Mouse (Mus musculus) mesoderm, embryonic 11.5 days (tissue): ENCODE measurements at regions not wholly inside any gene's neighbourhood (a gene's known extent, or its start where the extent isn't known, plus 50 kb on each side); places are given as distances from the start of the nearest gene placed in this dataset.

Source experiments
- DNase-seq: peaks from one replicate; pipeline ENCODE4 v3.0.0-alpha.2; 2012; ENCODE audit warnings: low read depth, low spot score

DNA sequence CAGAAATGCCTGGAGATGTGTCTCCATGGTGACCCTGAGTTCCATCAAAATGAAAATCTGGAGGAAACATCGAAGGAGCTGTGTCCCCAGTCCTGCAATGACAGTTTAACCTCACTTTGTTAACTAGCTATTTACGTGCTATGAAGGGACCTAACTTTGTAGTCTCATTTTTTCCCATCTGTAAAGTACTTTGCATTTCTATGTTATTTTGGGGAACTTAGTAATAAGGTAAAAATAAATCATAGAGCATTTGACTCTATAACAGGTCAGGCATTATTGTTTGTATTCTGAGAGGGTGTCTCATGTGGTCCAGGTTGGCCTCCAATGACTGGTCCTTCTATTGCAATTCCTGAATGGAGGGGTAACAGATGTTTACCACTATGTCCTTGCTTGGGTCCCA is 513.6 kb upstream of the Adgrl2 start:
- no peak for DNase-seq

DNA sequence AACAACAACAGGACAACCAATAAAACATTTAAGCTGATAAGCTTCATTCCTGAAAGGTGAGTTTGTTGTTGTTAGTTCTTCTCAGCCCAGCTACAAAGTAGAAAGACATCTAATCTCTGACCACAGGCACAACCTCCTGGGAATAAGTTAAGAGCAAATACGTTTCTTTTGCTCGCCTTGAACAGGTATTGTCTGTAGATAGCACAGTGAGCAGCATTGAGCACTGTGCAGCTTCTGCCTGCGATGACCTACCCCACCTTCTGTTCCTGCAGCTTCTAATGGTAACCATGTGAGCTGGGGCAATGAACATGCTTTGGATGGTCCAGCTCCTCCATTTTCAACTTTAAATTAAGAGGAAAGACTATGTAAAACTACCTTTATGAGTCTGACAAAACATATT is 509.8 kb upstream of the Adgrl2 start:
- DNase-seq: no peak

DNA sequence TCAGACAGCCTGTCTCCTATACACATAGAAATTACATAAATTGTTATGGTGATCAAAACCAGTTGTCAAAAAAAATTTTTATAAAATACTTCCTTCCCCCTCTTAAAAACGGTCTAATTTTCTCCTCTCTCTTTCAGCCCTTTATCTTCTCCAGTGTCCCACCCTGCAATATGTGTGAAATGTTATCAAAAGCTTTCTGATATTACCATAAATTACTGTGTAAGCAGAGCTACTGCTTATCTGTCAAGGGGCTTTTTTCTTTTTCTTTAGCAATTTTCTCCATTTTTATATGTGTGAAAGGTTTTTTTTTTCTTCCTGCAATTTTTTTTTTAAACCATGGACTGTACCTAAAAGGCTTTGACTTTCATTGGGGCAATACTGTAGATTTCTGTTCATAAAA is 508.4 kb upstream of the Adgrl2 start:
- no peak for DNase-seq

DNA sequence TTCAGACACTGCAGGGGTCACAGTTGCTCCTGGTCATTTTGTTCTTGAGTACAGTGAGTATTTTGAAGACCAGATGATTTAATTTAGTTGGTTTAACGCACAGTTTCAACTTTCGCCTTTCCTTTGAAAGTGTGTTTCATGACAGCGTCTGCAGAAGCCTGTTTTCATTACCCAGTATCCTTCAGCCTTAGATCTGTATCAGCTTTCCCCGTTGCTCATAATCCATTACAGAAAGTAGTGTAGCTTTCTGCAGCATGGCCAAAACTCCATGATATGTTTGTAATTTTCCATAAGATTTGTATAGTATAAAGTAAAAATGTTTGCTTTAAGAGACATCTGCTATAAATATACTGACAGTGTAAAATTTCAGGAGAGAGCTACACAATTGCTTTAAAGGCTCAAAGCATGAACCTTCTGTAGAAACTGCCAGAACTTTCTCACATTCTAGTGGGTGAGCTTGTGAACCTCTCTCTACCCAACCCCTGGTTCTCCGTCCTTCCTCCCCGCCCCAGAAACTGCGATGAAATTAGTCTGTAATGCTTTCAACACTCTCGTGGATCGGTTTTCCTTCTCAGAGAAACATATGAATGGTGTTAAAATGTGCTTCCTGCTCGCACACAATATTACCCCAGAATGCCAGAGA is 506.6 kb upstream of the Adgrl2 start:
- DNase-seq: no peak

DNA sequence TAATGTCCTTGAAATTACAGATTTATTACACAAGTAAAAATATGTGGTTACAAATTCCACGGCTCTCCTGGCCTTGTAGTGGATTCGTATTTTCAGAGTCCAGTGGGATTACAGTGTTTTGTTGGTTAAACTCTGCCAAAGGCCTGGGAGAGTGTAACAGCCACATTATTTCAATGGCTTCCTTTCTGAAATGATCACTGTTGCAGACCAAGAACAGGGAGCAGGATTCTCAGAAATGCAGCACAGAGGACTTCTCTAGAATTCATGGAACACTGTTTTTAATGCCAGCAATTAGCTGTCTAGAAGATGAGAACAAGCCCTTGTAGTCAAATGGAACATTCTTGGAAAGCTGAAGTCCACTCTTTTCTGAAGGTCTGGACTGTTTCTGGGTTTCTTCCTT is 505.8 kb upstream of the Adgrl2 start:
- no peak for DNase-seq

DNA sequence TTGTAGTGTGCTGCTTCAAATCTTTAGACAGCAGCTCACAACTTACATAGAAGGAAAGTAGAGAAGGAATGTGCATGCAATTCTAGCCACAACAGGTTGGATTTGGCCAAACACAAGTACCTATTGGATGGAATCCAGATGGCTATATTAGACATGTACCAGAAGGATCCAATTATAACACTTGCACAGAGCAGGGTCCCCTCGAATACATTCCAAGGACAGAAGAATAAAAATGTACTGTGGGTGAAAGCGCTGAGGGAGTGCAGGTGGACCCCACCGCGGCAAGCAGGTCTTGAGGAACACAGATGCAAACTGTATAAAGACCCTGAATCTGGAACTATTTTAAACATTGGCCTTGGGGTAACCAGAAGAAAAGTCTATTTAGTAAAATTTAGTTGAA is 497.8 kb upstream of the Adgrl2 start:
- peak; percentile 9 for DNase-seq

DNA sequence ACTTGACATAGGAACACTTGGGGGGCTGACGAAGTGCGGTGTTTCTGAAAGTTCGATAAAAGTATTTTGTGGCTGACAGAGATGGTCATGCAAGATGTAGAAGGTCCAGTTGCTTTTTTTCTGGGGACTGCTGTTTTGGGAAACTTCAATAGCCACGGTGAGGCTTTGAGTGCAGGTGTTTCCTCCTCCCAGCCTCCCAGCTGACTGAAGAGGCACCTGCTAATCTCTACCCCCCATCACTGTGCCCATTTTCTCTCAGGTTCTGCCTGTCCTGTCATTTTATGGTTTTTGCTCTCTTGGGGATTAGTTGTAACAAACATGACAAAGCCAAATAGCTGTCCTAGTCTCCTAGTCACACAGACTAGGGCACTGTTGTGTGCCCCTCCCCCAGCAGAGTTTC is 495.1 kb upstream of the Adgrl2 start:
- DNase-seq: no peak

DNA sequence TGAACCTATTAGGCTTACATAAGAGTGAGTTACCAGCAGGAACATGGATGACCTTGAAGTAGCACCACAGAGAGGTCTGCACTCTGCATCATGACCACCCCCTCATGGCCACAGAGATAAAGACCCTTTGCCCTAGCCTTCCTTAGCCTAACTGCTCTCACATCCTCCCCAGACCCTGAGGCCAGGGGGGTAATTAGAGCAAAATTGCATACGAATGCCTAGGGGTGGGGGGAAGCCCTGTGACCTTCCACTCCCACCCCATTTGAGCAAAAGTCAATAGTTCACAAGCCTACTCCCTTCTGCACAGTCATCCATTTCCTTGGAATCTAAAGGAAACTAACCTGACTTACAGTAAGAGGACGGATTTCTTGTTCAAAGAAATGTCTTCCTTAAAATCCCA is 494.0 kb upstream of the Adgrl2 start:
- no peak for DNase-seq

DNA sequence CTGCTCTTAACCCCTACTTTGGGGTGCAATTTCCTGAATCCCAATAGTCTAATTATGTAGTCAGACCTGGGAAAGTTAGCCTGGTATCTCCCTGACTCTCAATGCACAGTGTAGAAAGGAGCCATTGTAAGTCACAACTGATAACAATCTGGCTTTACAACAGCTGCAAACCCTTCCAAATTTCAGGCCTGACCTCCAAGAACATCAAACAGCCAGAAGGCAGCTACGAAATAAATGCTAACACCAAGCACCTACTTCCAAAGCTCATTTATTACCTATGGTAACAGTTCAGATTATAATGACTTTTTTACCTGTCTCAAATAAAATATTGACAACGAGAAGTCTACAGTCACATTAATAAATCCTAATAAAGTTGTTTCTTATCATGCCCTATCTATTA is 485.8 kb upstream of the Adgrl2 start:
- no peak for DNase-seq

DNA sequence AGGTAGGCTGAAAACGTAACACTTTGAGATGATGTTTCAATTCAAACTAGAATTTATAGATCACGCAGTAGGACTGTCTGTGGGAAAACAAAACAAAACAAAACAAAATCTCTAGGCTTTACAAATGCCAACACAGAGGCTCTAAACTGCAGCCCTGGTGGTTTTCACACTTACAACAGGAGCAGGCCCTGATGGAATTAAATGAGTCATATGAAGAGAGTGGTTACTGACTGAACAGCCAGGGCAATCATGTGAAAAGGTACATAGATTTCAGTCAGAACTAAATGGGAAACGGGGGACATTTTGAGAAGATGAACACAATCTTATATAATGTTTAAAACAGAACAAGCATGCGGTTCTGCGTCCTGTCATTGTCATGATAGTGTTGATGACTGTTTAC is 476.6 kb upstream of the Adgrl2 start:
- DNase-seq: no peak

DNA sequence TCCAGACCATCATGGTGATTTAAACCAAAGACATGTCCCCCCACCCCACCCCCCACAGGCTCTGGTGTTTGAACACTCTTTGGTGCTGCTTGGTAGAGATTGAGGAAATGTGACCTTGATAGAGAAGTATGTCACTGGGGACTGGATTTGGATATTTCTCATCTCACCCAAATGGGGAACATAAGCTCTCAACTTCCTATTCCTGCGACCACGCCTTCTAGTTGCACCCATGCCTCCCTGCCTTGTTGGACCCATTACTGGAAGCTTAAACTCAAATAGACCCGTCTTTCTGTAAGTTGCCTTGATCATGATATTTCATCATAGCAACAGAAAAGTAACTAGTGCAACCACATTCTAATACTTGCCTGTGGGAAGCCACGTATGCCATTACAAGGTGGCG is 474.2 kb upstream of the Adgrl2 start:
- DNase-seq: no peak

DNA sequence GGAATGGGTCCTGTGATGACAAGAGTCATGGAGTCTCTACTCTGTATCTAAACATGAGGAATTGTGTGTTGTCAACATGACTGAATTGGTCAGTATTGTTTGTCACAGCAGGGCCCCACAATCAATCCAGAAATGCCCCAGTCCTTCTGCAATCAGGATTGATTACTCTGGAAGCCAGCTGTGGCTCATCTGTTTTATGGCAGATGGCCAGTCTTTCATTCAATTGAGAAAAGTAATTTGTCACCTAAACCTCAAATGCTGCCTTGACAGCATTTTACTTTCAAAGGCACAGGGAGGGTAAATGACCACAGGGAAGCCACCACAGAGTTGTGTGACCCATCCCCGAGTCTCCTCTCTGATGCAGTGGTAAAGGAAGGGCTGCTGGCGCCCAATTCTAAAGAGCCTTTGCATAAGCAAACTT is 471.8 kb upstream of the Adgrl2 start:
- DNase-seq: peak; percentile 57

DNA sequence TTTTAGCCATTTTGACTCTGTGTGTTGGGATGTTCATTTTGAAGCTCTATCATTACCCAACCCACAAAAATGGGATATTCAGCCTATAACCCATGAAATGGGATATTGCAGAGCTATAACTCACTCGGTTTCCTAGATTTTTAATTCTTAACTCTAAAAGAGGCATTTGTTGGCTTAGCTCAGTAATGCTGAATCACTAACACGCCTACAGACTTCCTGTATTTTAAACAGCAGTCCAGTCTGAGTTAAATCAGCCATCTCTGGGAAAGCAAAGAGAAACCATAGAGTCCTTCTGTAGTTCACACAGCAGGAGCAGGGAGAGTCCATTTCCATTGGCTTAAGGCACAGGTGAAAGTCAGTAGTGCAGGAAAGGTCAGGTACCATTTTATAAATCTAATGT is 471.3 kb upstream of the Adgrl2 start:
- no peak for DNase-seq

DNA sequence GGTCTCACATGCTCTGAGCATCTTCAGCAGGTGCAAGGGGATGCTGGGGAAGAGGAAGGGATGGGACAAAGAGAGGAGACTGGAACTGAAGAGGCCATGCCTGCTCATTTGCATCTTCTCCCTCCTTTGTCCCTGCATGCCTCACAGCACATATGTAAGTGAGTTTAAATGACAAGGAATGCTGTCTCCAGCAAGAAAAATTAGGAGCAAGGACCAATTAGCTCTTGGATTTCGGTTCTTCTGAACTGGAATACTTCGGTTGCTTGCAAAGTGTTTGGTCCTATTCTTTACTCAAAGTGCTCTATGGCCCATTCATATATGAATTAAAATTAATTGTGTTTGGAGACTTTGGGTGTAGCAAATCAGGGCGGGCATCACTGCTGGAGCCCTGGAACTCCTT is 459.0 kb upstream of the Adgrl2 start:
- no peak for DNase-seq

DNA sequence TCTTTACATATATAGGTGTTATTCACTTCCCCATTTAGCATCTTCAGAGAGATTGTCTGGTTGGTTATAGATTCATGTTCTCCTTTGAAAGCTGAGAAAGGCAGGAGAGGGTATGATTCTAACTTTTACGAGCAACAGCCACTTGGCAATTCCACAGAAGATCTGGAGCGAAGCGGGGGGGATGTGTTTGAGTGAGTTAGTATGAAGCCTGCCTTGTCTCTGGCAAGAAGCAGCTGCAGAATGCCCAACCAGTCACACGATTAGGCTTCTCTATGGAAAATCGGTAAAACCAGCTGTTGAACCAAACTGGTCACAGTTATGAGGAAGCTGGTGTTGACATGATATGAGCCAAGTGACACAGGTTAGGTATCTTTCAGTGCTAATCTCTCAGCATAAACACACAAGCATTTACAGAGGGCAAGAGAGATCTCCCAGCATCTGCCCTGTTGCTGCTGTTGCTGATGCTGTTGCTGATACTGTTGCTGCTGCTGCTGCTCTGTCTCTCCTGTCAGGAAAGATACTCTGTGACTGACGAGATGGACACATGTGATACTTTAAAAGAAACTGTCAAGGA is 455.7 kb upstream of the Adgrl2 start:
- peak; percentile 12 for DNase-seq

DNA sequence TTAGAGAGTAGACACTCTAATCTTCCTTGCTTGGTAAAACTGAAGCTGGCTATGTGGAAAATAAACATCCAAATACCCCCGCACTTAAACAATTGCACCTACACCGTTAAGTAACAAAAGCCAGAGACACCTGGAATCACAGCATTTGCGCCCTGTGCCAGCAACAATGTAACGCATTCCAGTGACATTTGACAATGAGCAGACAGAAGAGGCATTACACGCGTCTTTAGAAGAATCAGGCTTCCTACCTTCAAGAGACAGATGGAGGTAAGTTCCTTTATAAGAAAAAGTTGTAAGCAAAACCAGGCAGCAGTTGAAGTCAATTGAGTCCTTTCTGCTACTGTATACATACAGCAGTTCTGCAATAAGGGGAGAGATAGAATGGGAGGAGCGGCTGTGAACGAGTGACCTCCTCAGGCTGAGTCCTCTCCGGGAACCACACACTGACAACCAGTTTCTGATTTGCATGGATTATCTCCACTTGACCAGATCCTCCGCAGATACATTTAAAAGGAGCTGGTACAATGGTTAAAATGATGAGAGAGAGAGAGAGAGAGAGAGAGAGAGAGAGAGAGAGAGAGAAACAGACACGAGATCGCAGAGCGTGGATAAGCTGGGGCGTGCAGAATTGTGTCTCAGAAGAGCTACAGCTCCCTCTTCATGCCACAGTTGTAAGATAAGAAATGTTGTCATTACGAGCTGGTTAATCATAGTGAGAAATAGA is 454.7 kb upstream of the Adgrl2 start:
- DNase-seq: peak; percentile 52

DNA sequence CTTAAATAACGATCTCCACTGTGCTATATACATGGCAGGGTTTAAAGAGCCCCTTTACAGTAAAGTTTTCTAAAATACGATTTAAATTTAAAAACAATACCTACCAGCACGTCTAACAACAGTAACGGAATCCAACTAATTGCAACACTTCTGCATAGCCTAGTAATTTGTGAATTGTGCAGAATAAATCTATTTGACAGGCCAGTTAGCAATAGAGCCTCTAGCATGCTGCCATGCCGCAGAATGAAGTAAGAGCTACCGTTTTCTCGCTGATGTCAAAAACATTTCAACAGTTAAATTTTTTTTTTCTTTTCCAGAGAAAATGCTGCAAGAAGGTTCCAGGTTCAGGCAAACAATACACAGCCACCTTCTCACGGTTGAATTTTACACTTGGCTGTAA is 454.0 kb upstream of the Adgrl2 start:
- no peak for DNase-seq

DNA sequence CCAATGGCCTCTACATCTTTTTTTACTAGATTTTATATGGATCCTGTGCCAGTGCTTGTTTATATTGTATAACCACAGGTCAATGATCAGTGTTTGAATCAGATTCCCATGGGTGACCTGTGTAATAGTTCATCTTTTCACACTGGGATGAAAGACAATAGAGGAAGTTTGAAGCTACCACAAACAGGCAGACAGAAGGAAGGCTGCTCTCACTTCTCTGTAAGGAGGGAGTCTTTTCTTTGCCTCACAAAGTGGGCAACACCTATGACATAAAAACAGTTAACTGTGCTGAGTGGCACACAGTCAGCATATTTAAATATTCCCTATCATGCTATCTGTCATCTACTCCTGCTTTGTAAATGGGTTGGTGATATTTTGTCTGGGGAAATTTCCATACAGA is 450.9 kb upstream of the Adgrl2 start:
- no peak for DNase-seq

DNA sequence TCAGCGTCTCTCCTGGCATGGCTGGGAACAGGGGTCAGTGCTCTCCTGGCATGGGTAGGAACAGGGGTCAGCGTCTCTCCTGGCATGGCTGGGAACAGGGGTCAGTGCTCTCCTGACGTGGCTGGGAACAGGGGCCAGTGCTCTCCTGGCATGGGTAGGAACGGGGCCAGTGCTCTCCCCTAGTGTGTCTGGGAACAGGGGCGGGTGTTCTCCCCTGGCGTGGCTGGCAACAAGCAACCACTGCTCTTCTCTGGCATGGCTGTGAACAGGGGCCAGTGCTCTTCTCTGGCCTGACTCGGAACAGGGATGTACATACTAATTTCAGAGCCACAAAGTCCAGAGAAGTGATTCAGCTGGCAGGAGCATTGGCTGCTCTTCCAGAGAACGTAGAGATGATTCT is 447.4 kb upstream of the Adgrl2 start:
- DNase-seq: no peak

DNA sequence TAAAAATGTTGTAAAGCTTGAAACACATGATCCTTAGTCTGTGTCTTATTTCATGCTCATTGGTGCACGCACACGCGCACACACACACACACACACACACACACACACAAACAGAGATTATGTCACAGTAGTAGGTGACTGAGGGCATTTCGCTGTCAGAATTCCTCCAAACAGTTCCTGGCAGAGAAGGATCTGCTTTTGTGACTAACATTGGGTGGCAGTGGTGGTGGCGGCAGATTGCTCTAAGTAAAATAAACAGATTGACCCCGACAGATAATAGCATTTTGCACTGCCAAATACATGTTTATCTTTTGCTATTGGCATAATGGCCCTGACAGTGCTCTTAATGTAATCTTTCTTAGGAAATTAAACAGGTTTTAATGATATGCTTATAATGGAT is 446.6 kb upstream of the Adgrl2 start:
- no peak for DNase-seq

DNA sequence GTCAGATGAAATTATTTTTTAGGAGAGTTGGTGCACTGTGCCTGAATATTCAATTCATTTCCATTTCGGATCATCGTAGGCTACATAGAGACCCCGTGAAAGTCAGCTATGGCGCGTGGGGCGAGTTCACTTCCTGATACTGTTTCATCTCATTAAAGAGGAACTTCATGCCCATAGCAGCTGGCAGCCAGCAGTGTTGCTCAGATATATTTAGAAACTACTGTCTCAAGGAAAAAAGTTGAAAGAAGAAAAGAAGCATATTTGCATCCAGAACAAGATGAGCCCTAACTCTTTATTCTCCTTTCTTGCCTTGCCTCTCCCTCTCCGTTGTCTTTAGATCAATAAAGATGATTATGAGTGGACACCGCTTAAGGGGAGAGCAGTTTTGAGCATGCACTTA is 446.1 kb upstream of the Adgrl2 start:
- no peak for DNase-seq

DNA sequence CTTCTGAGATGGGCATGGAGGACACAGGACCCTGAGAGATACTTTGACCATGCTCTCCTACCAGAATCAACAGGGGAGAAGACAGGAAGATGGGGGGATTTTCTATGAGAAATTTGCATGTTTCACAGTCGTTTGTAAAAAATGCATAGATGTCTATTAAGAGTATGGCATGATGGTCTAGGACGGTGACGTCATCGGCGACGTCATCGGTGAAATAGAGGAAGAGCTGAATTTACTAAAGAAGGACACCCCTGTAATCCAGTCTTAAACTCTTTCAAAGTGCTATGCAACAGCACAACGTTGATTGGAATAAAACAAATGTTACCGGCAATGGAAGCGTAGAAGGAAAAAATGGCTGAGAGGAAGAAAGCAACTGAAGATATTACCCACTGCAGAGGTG is 441.4 kb upstream of the Adgrl2 start:
- DNase-seq: no peak

DNA sequence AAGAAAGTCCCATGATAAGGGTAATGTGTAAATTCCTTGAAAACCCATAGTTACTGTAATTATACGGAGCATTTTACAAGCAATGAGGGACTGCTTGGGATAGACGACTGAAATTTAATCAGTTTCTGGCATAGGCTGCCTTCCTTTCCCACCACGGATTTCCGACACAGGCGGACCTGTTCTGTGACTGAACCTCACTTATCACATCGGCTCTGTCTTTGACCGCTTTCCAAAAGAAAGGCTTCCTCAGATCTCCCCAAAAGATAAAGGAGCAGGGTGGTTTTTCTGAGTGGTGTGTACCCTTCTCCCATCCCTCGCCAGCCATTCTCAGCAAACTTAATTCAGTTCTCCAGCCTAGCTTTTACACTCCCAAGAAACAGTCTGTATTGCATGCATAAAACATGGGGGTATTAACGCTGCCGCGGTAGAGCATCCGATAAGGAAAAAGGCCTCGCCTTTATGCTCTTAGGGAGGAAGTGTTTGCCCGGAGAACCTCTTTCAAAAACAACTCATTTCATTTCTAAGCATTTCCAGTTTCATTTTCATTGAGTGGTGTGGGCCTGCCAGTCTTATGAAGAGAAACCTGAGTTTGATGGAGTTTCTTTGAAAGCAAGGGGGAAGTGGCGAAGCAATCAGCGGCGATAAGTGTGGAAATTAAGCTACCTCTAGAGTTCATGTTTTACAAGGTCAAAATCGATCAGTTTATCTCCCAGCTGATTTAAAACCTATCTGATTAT is 435.8 kb upstream of the Adgrl2 start:
- DNase-seq: no peak
